Mouse (Mus musculus): ENCODE measurements around the gene Dnmt1. TPM values are rescaled to one million over a fixed set of nuclear protein-coding genes. Genes with fewer than 3 reads are reported as not detected.

Gene Dnmt1
- total and polyA plus RNA-seq, 2 experiments from 2014 or later: 39.9 to 101 TPM

DNA sequence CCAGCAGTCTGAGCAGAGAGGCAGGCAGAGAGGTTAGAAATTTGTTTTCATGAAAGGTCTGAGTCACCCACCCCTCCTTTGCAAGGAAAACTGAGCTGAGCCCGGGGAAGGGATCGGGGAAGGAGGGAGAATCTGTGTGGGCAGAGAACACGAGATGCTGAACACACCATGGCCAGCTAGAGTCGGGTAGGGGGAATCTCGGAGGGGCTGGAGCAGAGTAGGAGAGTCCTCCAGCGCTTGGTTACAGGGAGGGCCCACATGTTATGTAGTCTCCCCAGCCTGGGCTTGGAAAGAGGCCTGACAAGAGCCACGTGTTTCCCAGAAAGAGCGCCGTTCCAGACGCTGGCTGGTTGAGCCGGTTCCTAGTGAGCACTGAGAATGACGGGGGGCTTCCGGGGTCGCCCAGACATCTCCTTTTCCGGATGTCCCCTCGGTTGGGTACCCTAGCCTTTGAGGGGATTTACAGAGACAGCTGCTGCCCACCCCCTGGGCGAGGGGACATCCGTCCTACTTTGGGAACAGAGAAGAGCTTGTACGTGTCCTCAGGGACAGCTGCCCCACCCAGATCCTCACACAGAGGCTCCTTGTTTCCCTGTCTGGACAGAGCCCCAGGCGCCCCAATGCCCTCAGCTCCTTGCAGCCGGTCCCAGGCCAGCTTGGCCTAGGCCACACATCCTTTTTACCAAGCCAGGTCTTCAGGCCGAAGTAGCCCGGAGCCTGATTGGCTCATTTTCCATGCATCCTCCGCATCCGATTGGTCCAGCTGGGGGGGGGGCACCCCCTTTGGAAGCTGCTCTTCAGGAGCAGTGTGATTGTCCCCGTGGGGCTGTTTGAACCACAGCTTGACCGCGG, 12.7 kb upstream of the Dnmt1 start:
- Histone ChIP-seq H3K4me1 (ENCODE audit: insufficient read depth) (0 out of 2 replicates have a peak, but pooled peaks cover 10% of the 10 kb centered on the region), H3K9me3 (ENCODE audit: low read length) (no peaks in the 10 kb centered on the region), H3K4me3 (ENCODE audit: low read depth, low read length) (no peak overlapping the region), H3K27ac (ENCODE audit: low read depth, low read length) (no peak overlapping the region; the same call in 1 of the 2 replicates), H3K36me3 (ENCODE audit: insufficient read depth) (peaks cover 5% of the 10 kb centered on the region; the same call in 1 of the 2 replicates), H3K27me3 (ENCODE audit: insufficient read depth, low read length) (no peaks in the 10 kb centered on the region), H3K9ac (no peak overlapping the region), H3K4me2 (ENCODE audit: low read depth) (peak overlapping the region; percentile 2; the same call in 1 of the 2 replicates)
- DNase-seq: peak; percentile 49
- no peak for TF ChIP-seq CTCF (IDR thresholded peaks at IDR 0.05; ENCODE audit: low read depth)
- ATAC-seq: peak; percentile 60
- 35% methylated on average over 28 of the region's 28 CpGs for WGBS

DNA sequence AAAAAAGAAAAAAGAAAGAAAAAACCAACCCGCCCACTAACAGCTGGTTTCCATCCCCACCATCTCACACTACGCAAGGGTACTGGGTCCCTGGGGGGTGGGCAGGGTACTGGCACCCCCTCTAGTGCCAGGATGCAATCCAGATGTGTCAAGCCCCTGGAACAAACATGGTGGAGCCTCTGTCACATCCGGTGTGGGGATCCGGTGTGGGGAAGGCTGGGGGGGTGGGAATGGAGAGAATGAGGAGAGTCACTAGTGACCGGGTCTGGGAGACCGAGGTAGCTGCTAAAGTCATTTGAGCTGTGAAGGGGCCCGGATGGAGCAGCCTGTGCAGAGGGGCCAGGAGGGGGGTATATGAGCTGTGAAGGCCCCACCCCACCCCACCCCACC, 12.1 kb upstream of the Dnmt1 start:
- H3K27me3 ChIP-seq (ENCODE audit: insufficient read depth, low read length): no peaks in the 10 kb centered on the region
- 0 out of 2 replicates have a peak overlapping the region, but pooled peaks have one; percentile 2 for H3K4me2 ChIP-seq (ENCODE audit: low read depth)
- ATAC-seq: no peak
- peaks cover 5% of the 10 kb centered on the region; the same call in 1 of the 2 replicates for H3K36me3 ChIP-seq (ENCODE audit: insufficient read depth)
- TF ChIP-seq CTCF (IDR thresholded peaks at IDR 0.05; ENCODE audit: low read depth): no peak
- 82% methylated on average over 7 of the region's 7 CpGs for WGBS
- peak overlapping the region; percentile 9; the same call in 1 of the 2 replicates for H3K27ac ChIP-seq (ENCODE audit: low read depth, low read length)
- no peak overlapping the region for H3K9ac ChIP-seq
- no peaks in the 10 kb centered on the region for H3K9me3 ChIP-seq (ENCODE audit: low read length)
- H3K4me3 ChIP-seq (ENCODE audit: low read depth, low read length): no peak overlapping the region
- 0 out of 2 replicates have a peak, but pooled peaks cover 8% of the 10 kb centered on the region for H3K4me1 ChIP-seq (ENCODE audit: insufficient read depth)
- no peak for DNase-seq

DNA sequence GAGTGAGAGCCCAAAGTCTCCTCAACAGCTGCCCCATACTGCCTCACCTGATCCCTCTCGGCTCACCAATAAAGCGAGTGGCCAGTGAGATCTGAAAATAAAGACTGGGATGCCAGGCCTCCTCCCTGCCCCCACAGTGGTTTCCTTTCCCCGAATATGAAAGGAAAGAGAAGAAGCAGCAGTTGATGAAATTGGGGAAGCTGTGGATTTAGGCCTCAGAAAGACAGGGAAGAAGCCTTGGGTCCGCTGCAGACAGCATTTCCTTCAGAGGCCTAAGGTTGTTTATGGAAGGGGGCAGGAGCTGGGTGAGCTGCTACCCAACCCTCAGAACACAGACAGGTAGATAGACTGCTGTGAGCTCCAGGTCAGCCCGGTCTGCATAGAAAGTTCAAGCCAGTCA, 7.1 kb upstream of the Dnmt1 start:
- TF ChIP-seq CTCF (IDR thresholded peaks at IDR 0.05; ENCODE audit: low read depth): no peak
- no peak overlapping the region for H3K9ac ChIP-seq
- WGBS: 84% methylated on average over 5 of the region's 5 CpGs

DNA sequence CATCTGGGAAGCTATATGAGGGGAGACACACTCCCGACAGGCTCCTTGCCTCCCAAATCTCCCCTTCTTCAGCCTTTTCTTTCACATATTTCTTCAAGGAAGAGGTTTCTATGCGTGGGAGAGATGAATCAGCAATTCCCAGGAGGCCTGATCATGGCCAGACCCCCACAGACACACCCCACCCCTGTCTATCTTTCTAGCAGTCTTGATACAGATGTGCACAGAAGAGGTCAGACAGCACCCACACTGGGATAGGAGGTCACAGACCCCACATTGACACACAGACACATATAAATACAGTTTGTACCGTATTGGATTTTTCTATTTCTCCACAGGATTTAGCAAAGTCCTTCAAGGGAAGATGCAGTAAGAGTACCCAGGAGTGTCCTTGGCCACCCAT, 6.3 kb upstream of the Dnmt1 start:
- no peak for TF ChIP-seq CTCF (IDR thresholded peaks at IDR 0.05; ENCODE audit: low read depth)
- Histone ChIP-seq H3K9ac (no peak overlapping the region), H3K9me3 (ENCODE audit: low read length) (no peaks in the 10 kb centered on the region), H3K36me3 (ENCODE audit: insufficient read depth) (peaks cover 5% of the 10 kb centered on the region; the same call in 1 of the 2 replicates), H3K4me2 (ENCODE audit: low read depth) (no peak overlapping the region), H3K27me3 (ENCODE audit: insufficient read depth, low read length) (no peaks in the 10 kb centered on the region), H3K4me3 (ENCODE audit: low read depth, low read length) (no peak overlapping the region), H3K27ac (ENCODE audit: low read depth, low read length) (no peak overlapping the region), H3K4me1 (ENCODE audit: insufficient read depth) (no peaks in the 10 kb centered on the region)
- 85% methylated on average over 3 of the region's 3 CpGs for WGBS
- DNase-seq: no peak
- no peak for ATAC-seq

More for the DNA sequence above, 7.1 kb upstream of the Dnmt1 start:
- Histone ChIP-seq H3K36me3 (ENCODE audit: insufficient read depth) (peaks cover 5% of the 10 kb centered on the region; the same call in 1 of the 2 replicates), H3K27me3 (ENCODE audit: insufficient read depth, low read length) (no peaks in the 10 kb centered on the region), H3K27ac (ENCODE audit: low read depth, low read length) (no peak overlapping the region), H3K4me1 (ENCODE audit: insufficient read depth) (no peaks in the 10 kb centered on the region), H3K4me2 (ENCODE audit: low read depth) (no peak overlapping the region), H3K9me3 (ENCODE audit: low read length) (no peaks in the 10 kb centered on the region), H3K4me3 (ENCODE audit: low read depth, low read length) (no peak overlapping the region)
- DNase-seq (no peak), ATAC-seq (no peak)

DNA sequence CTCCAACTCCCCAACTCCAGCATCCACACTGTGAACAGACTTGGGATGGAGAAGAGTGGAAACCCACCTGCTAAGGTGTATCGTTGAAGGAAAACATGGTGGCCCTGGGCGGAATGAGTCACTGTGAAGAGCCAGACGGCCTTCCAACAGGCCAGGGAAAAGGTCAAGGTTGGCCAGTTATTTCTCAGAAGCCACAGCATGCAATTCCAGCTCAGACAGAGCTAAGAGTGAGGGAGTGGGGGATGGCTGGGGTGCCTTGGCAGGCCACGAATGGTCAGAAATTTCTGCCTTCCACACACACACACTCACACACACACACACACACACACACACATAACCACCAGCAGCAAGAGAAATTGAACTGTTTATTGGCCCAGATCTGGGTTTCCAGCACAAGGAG, 5.9 kb upstream of the Dnmt1 start:
- Histone ChIP-seq H3K27me3 (ENCODE audit: insufficient read depth, low read length) (no peaks in the 10 kb centered on the region), H3K9me3 (ENCODE audit: low read length) (no peaks in the 10 kb centered on the region), H3K4me2 (ENCODE audit: low read depth) (no peak overlapping the region), H3K4me3 (ENCODE audit: low read depth, low read length) (no peak overlapping the region), H3K27ac (ENCODE audit: low read depth, low read length) (no peak overlapping the region), H3K9ac (no peak overlapping the region), H3K4me1 (ENCODE audit: insufficient read depth) (no peaks in the 10 kb centered on the region), H3K36me3 (ENCODE audit: insufficient read depth) (peaks cover 5% of the 10 kb centered on the region; the same call in 1 of the 2 replicates)
- no peak for DNase-seq
- ATAC-seq: no peak
- WGBS: 94% methylated on average over 4 of the region's 4 CpGs
- no peak for TF ChIP-seq CTCF (IDR thresholded peaks at IDR 0.05; ENCODE audit: low read depth)

DNA sequence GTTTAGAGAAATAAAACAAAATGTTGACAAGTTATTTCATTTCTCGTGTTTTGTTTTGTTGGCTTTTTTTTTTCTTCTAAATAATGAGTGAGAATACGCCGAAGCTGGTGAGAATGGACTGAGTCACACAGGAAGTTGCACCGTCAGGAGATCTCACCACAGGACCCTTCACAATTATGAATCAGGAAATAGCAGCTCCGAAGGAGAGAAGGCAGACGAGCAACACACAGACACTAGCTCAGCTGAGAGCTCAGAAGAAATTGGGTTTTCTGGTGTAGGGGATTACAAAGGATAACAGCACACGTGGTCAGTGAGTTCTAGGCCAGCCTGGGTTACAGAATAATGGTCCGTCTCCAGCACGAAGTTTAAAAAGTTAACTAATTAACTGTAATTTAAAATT, 1.9 kb upstream of the Dnmt1 start:
- H3K4me2 ChIP-seq (ENCODE audit: low read depth): no peak overlapping the region
- no peaks in the 10 kb centered on the region for H3K4me1 ChIP-seq (ENCODE audit: insufficient read depth)
- ATAC-seq (no peak), DNase-seq (no peak)
- no peaks in the 10 kb centered on the region for H3K27me3 ChIP-seq (ENCODE audit: insufficient read depth, low read length)
- H3K36me3 ChIP-seq (ENCODE audit: insufficient read depth): no peaks in the 10 kb centered on the region
- TF ChIP-seq CTCF (IDR thresholded peaks at IDR 0.05; ENCODE audit: low read depth): no peak
- H3K9ac ChIP-seq: no peak overlapping the region
- no peak overlapping the region for H3K27ac ChIP-seq (ENCODE audit: low read depth, low read length)
- no peak overlapping the region for H3K4me3 ChIP-seq (ENCODE audit: low read depth, low read length)
- no peaks in the 10 kb centered on the region for H3K9me3 ChIP-seq (ENCODE audit: low read length)
- 77% methylated on average over 9 of the region's 9 CpGs for WGBS

DNA sequence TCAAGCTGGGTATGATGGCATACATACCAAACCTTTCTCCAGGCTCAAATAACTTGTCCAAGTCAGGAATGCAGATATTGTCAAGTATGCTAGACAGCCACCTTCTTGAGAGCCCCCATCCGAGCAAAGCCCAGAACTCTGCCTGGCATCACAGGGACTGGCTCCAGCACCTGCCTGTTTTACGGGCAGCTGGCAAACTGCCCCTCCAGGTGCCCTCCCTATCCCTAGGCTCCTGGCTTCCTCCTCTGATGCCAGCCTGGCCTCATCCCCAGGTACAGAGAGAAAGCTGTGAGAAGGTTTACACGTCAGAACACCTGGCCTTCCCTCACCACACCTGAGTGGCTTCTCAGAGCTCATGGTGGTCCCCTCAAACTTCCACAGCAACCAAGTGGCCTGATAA, 2.7 kb downstream of the Dnmt1 start:
- no peak for DNase-seq
- H3K36me3 ChIP-seq (ENCODE audit: insufficient read depth): no peaks in the 10 kb centered on the region
- no peak overlapping the region for H3K9ac ChIP-seq
- no peaks in the 10 kb centered on the region for H3K9me3 ChIP-seq (ENCODE audit: low read length)
- H3K4me3 ChIP-seq (ENCODE audit: low read depth, low read length): no peak overlapping the region
- no peak overlapping the region for H3K27ac ChIP-seq (ENCODE audit: low read depth, low read length)
- 81% methylated on average over 3 of the region's 3 CpGs for WGBS
- H3K27me3 ChIP-seq (ENCODE audit: insufficient read depth, low read length): no peaks in the 10 kb centered on the region
- H3K4me1 ChIP-seq (ENCODE audit: insufficient read depth): no peaks in the 10 kb centered on the region
- TF ChIP-seq CTCF (IDR thresholded peaks at IDR 0.05; ENCODE audit: low read depth): no peak
- no peak overlapping the region for H3K4me2 ChIP-seq (ENCODE audit: low read depth)
- no peak for ATAC-seq

Data from forebrain, postnatal 0 days (tissue).